Mouse (Mus musculus): ENCODE data around the gene Abca15. TPM values are rescaled to one million over a fixed set of nuclear protein-coding genes. Genes with fewer than 3 reads are reported as not detected.

Gene Abca15
- polyA plus RNA-seq, 1 experiment from 2014 or later = not detected

Other genes starting within 250 kb of the Abca15 start
- gene Dnah3, start 233.4 kb upstream of the Abca15 start, polyA plus RNA-seq (2016; fragmentation: Nextera tagmentation; extraction: Ambion mirVana) = 0.10 and 0.26 TPM in 2 replicates
- gene Tmem159, start 226.3 kb upstream of the Abca15 start, polyA plus RNA-seq (2016; fragmentation: Nextera tagmentation; extraction: Ambion mirVana) = 18.7 and 20.7 TPM in 2 replicates
- not detected in 2 replicates for gene Zp2, start 183.4 kb upstream of the Abca15 start, polyA plus RNA-seq (2016; fragmentation: Nextera tagmentation; extraction: Ambion mirVana)
- not detected in 2 replicates for gene Anks4b, start 154.8 kb upstream of the Abca15 start, polyA plus RNA-seq (2016; fragmentation: Nextera tagmentation; extraction: Ambion mirVana)
- 32.9 and 80.0 TPM in 2 replicates for gene Crym, start 126.6 kb upstream of the Abca15 start, polyA plus RNA-seq (2016; fragmentation: Nextera tagmentation; extraction: Ambion mirVana)
- gene Abca14, start 124.7 kb upstream of the Abca15 start, polyA plus RNA-seq (2016; fragmentation: Nextera tagmentation; extraction: Ambion mirVana) = not detected in 2 replicates
- not detected in 2 replicates for gene Abca16, start 81.0 kb downstream of the Abca15 start, polyA plus RNA-seq (2016; fragmentation: Nextera tagmentation; extraction: Ambion mirVana)

Data from hindbrain, embryonic 12.5 days (tissue).